Comparison of ENCODE assay signal across 28 mouse cellular contexts in the genomic region with DNA sequence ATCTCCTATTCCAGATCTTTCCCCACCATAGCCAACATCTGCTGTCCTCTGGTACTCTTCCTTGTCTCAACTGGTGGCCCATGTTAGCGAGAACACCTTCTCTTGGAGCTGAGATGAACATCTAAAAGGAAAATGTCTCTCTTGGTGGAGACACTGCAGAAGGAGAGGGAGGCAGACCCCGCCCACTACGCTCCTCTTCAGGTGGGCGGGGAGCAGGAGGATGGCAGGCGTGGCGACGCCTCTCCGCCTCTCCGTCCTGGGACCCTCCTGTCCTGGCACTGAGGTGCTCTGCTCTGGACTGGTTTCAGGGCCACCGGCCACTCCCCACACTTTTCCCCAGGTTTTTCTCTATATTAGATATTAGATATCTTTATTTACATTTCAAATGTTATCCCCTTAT. TPM values are rescaled to one million over a fixed set of nuclear protein-coding genes. Genes with fewer than 3 reads are reported as not detected.
DNase-seq lines count a peak whose midpoint lies in the region; ATAC-seq and TF ChIP-seq lines count a peak whose summit lies in the region.
"Had no signal": no experiment of that assay in that cellular context is flagged by ENCODE, and none has a peak within 500 bp of the region (broad histone marks: within the 10 kb centered on the region; RNA-seq: fewer than 3 reads in every experiment).

No protein-coding gene starts in this region.

- no peak for TF ChIP-seq POLR2A in CH12.LX (IDR thresholded peaks at IDR 0.05; ENCODE audit: low read depth, low read length)

- no peaks in the 10 kb centered on the region for H3K79me2 ChIP-seq in CH12.LX (replicated peaks; ENCODE audit: control insufficient read depth, extremely low read depth, insufficient read depth, poor library complexity, severe bottlenecking)

- no peaks in the 10 kb centered on the region for H3K4me1 ChIP-seq in midbrain, embryonic 11.5 days (ENCODE audit: control insufficient read depth, insufficient read depth, low read length)
- H3K4me1 ChIP-seq in midbrain, postnatal 0 days (ENCODE audit: insufficient read depth, low read length) = no peaks in the 10 kb centered on the region
- peaks cover 0 to 16% of the 10 kb centered on the region in 2 experiments; a peak in 2 of 4 replicates for H3K4me1 ChIP-seq in CH12.LX (ENCODE audit: control insufficient read depth in 1 of 2, insufficient read depth in 2 of 2)

- no peak overlapping the region for H3K9ac ChIP-seq in midbrain, embryonic 11.5 days (ENCODE audit: low read length)
- no peak overlapping the region for H3K9ac ChIP-seq in midbrain, postnatal 0 days (replicated peaks; ENCODE audit: low read length, poor library complexity, severe bottlenecking)
- no peak overlapping the region for H3K9ac ChIP-seq in CH12.LX (ENCODE audit: insufficient read depth, low read depth)
- H3K9ac ChIP-seq: embryonic facial prominence, embryonic 13.5 days; embryonic facial prominence, embryonic 15.5 days; forebrain, embryonic 12.5 days had no signal

- in situ Hi-C loops in CH12.LX (cut with MboI; ENCODE audit: low pct_ligation_motif_present, low pct_unique_long_range_greater_than_20kb, low sequenced_read_pairs) = no loop called here

- dilution Hi-C loops in CH12.LX (cut with MboI; ENCODE audit: extremely low pct_ligation_motif_present, extremely low pct_unique_long_range_greater_than_20kb, low sequenced_read_pairs) = no loop called here

- TF ChIP-seq RAD21 in CH12.LX (IDR thresholded peaks at IDR 0.05; ENCODE audit: low read depth, low read length) = no peak

- H3K4me2 ChIP-seq in midbrain, embryonic 11.5 days = no peak overlapping the region
- H3K4me2 ChIP-seq in midbrain, postnatal 0 days (ENCODE audit: low read depth, low read length, poor library complexity, severe bottlenecking) = no peak overlapping the region
- H3K4me2 ChIP-seq in CH12.LX (ENCODE audit: insufficient read depth, low read depth, poor library complexity, severe bottlenecking) = peak overlapping the region; percentile 11
- H3K4me2 ChIP-seq: embryonic facial prominence, embryonic 13.5 days; embryonic facial prominence, embryonic 15.5 days; forebrain, embryonic 12.5 days had no signal

- H3K36me3 ChIP-seq in midbrain, embryonic 11.5 days (ENCODE audit: control insufficient read depth, insufficient read depth, low read length) = no peaks in the 10 kb centered on the region
- H3K36me3 ChIP-seq in midbrain, postnatal 0 days (ENCODE audit: insufficient read depth, low read length) = no peaks in the 10 kb centered on the region
- no peaks in the 10 kb centered on the region for H3K36me3 ChIP-seq in CH12.LX (replicated peaks in 1 of 2; ENCODE audit: control insufficient read depth in 1 of 2, insufficient read depth in 1 of 2, low read length in 1 of 2)
- H3K36me3 ChIP-seq: embryonic facial prominence, embryonic 13.5 days; embryonic facial prominence, embryonic 15.5 days; forebrain, embryonic 10.5 days; forebrain, embryonic 12.5 days; G1E had no signal

- no peak overlapping the region for H3K4me3 ChIP-seq in midbrain, embryonic 11.5 days (ENCODE audit: low read depth, low read length)
- no peak overlapping the region for H3K4me3 ChIP-seq in midbrain, postnatal 0 days (ENCODE audit: low read depth, low read length)
- no peak overlapping the region for H3K4me3 ChIP-seq in CH12.LX (replicated peaks in 1 of 3; ENCODE audit: low read depth in 2 of 3, low read length in 2 of 3, poor library complexity in 1 of 3)
- H3K4me3 ChIP-seq: embryonic facial prominence, embryonic 13.5 days; embryonic facial prominence, embryonic 15.5 days; erythroblast, embryonic 14.5 days; forebrain, embryonic 10.5 days; forebrain, embryonic 12.5 days had no signal

- no peak for TF ChIP-seq EP300 in CH12.LX (IDR thresholded peaks at IDR 0.05; ENCODE audit: low read length)

- DNase-seq in midbrain, embryonic 11.5 days (ENCODE audit: low spot score, missing footprints) = peak; percentile 41
- no peak for DNase-seq in midbrain, postnatal 0 days (ENCODE audit: low spot score)
- DNase-seq in CH12.LX (ENCODE audit: extremely low read depth) = no peak
- peak; percentile 58 for DNase-seq in R1 (ENCODE audit: low read depth, low spot score)
- DNase-seq in heart, adult 8-10 months (ENCODE audit: low spot score) = no peak
- no peak for DNase-seq in spleen, adult 12 weeks (ENCODE audit: low spot score)
- DNase-seq: adrenal gland, adult 8-10 months; adrenal gland, postnatal 25 days; B cell, adult 2 months; cerebellum, adult 11 months; cerebellum, adult 18-20 months; cerebellum, adult 8-10 months; cerebellum, adult 9-11 months; cerebellum, postnatal 14 days; cerebellum, postnatal 36 days; embryo, embryonic 11 days had no signal

- H3K9me3 ChIP-seq in midbrain, embryonic 11.5 days (ENCODE audit: control insufficient read depth, low read length) = no peaks in the 10 kb centered on the region
- H3K9me3 ChIP-seq in midbrain, postnatal 0 days (ENCODE audit: low read length) = no peaks in the 10 kb centered on the region
- H3K9me3 ChIP-seq in CH12.LX (replicated peaks; ENCODE audit: low read length) = peaks cover 2% of the 10 kb centered on the region
- H3K9me3 ChIP-seq: embryonic facial prominence, embryonic 13.5 days; embryonic facial prominence, embryonic 15.5 days; forebrain, embryonic 10.5 days; forebrain, embryonic 12.5 days; G1E had no signal

- H3K27ac ChIP-seq in midbrain, embryonic 11.5 days (ENCODE audit: low read depth, low read length) = no peak overlapping the region
- no peak overlapping the region for H3K27ac ChIP-seq in midbrain, postnatal 0 days (ENCODE audit: low read depth, low read length)
- no peak overlapping the region for H3K27ac ChIP-seq in CH12.LX (ENCODE audit: insufficient read depth, low read depth)
- H3K27ac ChIP-seq: embryonic facial prominence, embryonic 13.5 days; embryonic facial prominence, embryonic 15.5 days; forebrain, embryonic 10.5 days; forebrain, embryonic 12.5 days had no signal

- H3K27me3 ChIP-seq in midbrain, embryonic 11.5 days (ENCODE audit: control insufficient read depth, insufficient read depth, low read length) = no peaks in the 10 kb centered on the region
- no peaks in the 10 kb centered on the region; the same call in 1 of the 2 replicates for H3K27me3 ChIP-seq in midbrain, postnatal 0 days (ENCODE audit: insufficient read depth, low read length)
- H3K27me3 ChIP-seq in CH12.LX (replicated peaks) = peaks cover 83% of the 10 kb centered on the region
- H3K27me3 ChIP-seq: Patski had no signal

- no peak for ATAC-seq in midbrain, embryonic 11.5 days (ENCODE audit: low FRiP score)
- ATAC-seq in midbrain, postnatal 0 days (ENCODE audit: low FRiP score) = no peak
- ATAC-seq: activated CD4-positive, CD25-positive, alpha-beta regulatory T cell, adult 4 months; CD4-positive, CD25-positive, alpha-beta regulatory T cell, adult 4 months; forebrain, embryonic 14.5 days; forebrain, embryonic 16.5 days; Patski had no signal

- 15% methylated on average over 10 of the region's 10 CpGs for WGBS in midbrain, embryonic 11.5 days
- 18% methylated on average over 8 of the region's 10 CpGs for WGBS in midbrain, postnatal 0 days

- no peak for TF ChIP-seq CTCF in midbrain, postnatal 0 days (IDR thresholded peaks at IDR 0.05)
- TF ChIP-seq CTCF in CH12.LX (conservative IDR thresholded peaks at IDR 0.05 in 1 of 2, IDR thresholded peaks at IDR 0.05 in 1 of 2; ENCODE audit: low read depth in 2 of 2, low read length in 2 of 2) = no peak

TF ChIP-seq in CH12.LX, 34 proteins besides CTCF, POLR2A, EP300 and RAD21 (continues in another document):
- no peak for TF ChIP-seq NRF1 (IDR thresholded peaks at IDR 0.05; ENCODE audit: low read depth, low read length)
- TF ChIP-seq MEF2A (IDR thresholded peaks at IDR 0.05; ENCODE audit: borderline replicate concordance, low read depth, low read length) = no peak

RNA-seq across cellular contexts. Expression of gene Card14, which starts 3.1 kb away (rescaled TPM):
- not detected in 2 replicates for polyA plus RNA-seq in midbrain, embryonic 11.5 days (2014; fragmentation: Nextera tagmentation; extraction: Ambion mirVana)
- 0.77 and 1.8 TPM in 2 replicates for total RNA-seq in midbrain, postnatal 0 days (2014; rRNA removed)
- polyA plus RNA-seq in midbrain, postnatal 0 days (2015; fragmentation: Nextera tagmentation; extraction: Ambion mirVana) = 0.59 and 0.67 TPM in 2 replicates
- 0.63 and 1.1 TPM in 2 replicates for total RNA-seq in CH12.LX (2012; rRNA removed)
- total RNA-seq in CH12.LX (2014; rRNA removed) = not detected in 2 replicates
- 0.16 TPM in 1 of 2 replicates, not detected in the other for polyA plus RNA-seq in CH12.LX (2012; ENCODE audit: insufficient read length, low read depth)
- under 1 TPM in 2 of 4 experiments, not detected in 2; 0.13 to 0.14 TPM for total RNA-seq in heart, adult 8-10 months (2022)
- total RNA-seq: common myeloid progenitor, adult 5-6 weeks had no signal
- polyA plus RNA-seq: CD4-positive, CD25-positive, alpha-beta regulatory T cell, adult 4 months; forebrain, embryonic 10.5 days; G1E had no signal

RNA-seq across cellular contexts. Expression of gene Eif4a3, which starts 10.7 kb away (rescaled TPM):
- polyA plus RNA-seq in midbrain, embryonic 11.5 days (2014; fragmentation: Nextera tagmentation; extraction: Ambion mirVana) = 389 and 409 TPM in 2 replicates
- total RNA-seq in midbrain, postnatal 0 days (2014; rRNA removed) = 132 and 169 TPM in 2 replicates
- 229 and 237 TPM in 2 replicates for polyA plus RNA-seq in midbrain, postnatal 0 days (2015; fragmentation: Nextera tagmentation; extraction: Ambion mirVana)
- total RNA-seq in CH12.LX (2012; rRNA removed) (402 and 538 TPM in 2 replicates), CH12.LX (2014; rRNA removed) (400 and 449 TPM in 2 replicates)
- polyA plus RNA-seq in CH12.LX (2012; ENCODE audit: insufficient read length, low read depth) = 554 and 605 TPM in 2 replicates
- 10 to 100 TPM; 57.7 to 77.2 (median 66.8) TPM for total RNA-seq in heart, adult 8-10 months (2022)

RNA-seq across cellular contexts. Expression of gene Gaa, which starts 42.9 kb away (rescaled TPM):
- 15.5 and 19.0 TPM in 2 replicates for polyA plus RNA-seq in midbrain, embryonic 11.5 days (2014; fragmentation: Nextera tagmentation; extraction: Ambion mirVana)
- total RNA-seq in midbrain, postnatal 0 days (2014; rRNA removed) = 186 and 222 TPM in 2 replicates
- 154 and 158 TPM in 2 replicates for polyA plus RNA-seq in midbrain, postnatal 0 days (2015; fragmentation: Nextera tagmentation; extraction: Ambion mirVana)
- total RNA-seq in CH12.LX (2012; rRNA removed) = 80.8 and 105 TPM in 2 replicates
- 19.6 and 19.8 TPM in 2 replicates for total RNA-seq in CH12.LX (2014; rRNA removed)
- polyA plus RNA-seq in CH12.LX (2012; ENCODE audit: insufficient read length, low read depth) = 91.0 and 93.2 TPM in 2 replicates
- 100 to 1,000 TPM; 108 to 126 (median 114) TPM for total RNA-seq in heart, adult 8-10 months (2022)

RNA-seq across cellular contexts. Expression of gene Sgsh, which starts 44.7 kb away (rescaled TPM):
- polyA plus RNA-seq in midbrain, embryonic 11.5 days (2014; fragmentation: Nextera tagmentation; extraction: Ambion mirVana) = 4.2 and 5.2 TPM in 2 replicates
- total RNA-seq in midbrain, postnatal 0 days (2014; rRNA removed) = 5.4 and 7.3 TPM in 2 replicates
- polyA plus RNA-seq in midbrain, postnatal 0 days (2015; fragmentation: Nextera tagmentation; extraction: Ambion mirVana) = 5.2 and 5.4 TPM in 2 replicates
- total RNA-seq in CH12.LX (2012; rRNA removed) (9.6 and 10.6 TPM in 2 replicates), CH12.LX (2014; rRNA removed) (3.2 and 3.9 TPM in 2 replicates)
- 5.9 and 12.2 TPM in 2 replicates for polyA plus RNA-seq in CH12.LX (2012; ENCODE audit: insufficient read length, low read depth)
- total RNA-seq in heart, adult 8-10 months (2022) = 1 to 10 TPM; 4.6 to 5.6 (median 5.3) TPM

RNA-seq across cellular contexts. Expression of gene Slc26a11, which starts 44.7 kb away (rescaled TPM):
- 4.1 and 5.1 TPM in 2 replicates for polyA plus RNA-seq in midbrain, embryonic 11.5 days (2014; fragmentation: Nextera tagmentation; extraction: Ambion mirVana)
- total RNA-seq in midbrain, postnatal 0 days (2014; rRNA removed) = 8.3 and 9.0 TPM in 2 replicates
- 7.0 and 7.6 TPM in 2 replicates for polyA plus RNA-seq in midbrain, postnatal 0 days (2015; fragmentation: Nextera tagmentation; extraction: Ambion mirVana)
- total RNA-seq in CH12.LX (2012; rRNA removed) = 2.7 and 3.3 TPM in 2 replicates
- total RNA-seq in CH12.LX (2014; rRNA removed) = 1.4 and 1.9 TPM in 2 replicates
- 1.6 and 2.6 TPM in 2 replicates for polyA plus RNA-seq in CH12.LX (2012; ENCODE audit: insufficient read length, low read depth)
- 1 to 10 TPM; 2.3 to 4.6 (median 3.1) TPM for total RNA-seq in heart, adult 8-10 months (2022)
- polyA plus RNA-seq: erythroblast, embryonic 14.5 days had no signal

Comparison
In these comparisons a context has a peak if more than half of its experiments do, and no peak if none do; other contexts are left out.
1. DNase-seq: peak in midbrain, embryonic 11.5 days (single experiment) and R1 (single experiment); none in midbrain, postnatal 0 days (single experiment), CH12.LX (single experiment), heart, adult 8-10 months (single experiment) and spleen, adult 12 weeks (single experiment).